Mouse (Mus musculus): ENCODE results near the gene Siae.

Gene Siae

GRCm38 (mm10) chr9:37540701-37541575 lies 14.6 kb upstream of the Siae start:
- no peak for DNase-seq (ENCODE audit: low read depth in 1 of 2, low spot score in 2 of 2)

GRCm38 (mm10) chr9:37541851-37542642 lies 13.5 kb upstream of the Siae start:
- no peak for DNase-seq (ENCODE audit: low read depth in 1 of 2, low spot score in 2 of 2)

GRCm38 (mm10) chr9:37543869-37544440 lies 11.5 kb upstream of the Siae start:
- no peak for DNase-seq (ENCODE audit: low read depth in 1 of 2, low spot score in 2 of 2)

GRCm38 (mm10) chr9:37544447-37545165 lies 10.9 kb upstream of the Siae start:
- DNase-seq (ENCODE audit: low read depth in 1 of 2, low spot score in 2 of 2), result no peak

GRCm38 (mm10) chr9:37545166-37545610 lies 10.3 kb upstream of the Siae start:
- no peak for DNase-seq (ENCODE audit: low read depth in 1 of 2, low spot score in 2 of 2)

GRCm38 (mm10) chr9:37545847-37546452 lies 9.5 kb upstream of the Siae start:
- DNase-seq (ENCODE audit: low read depth in 1 of 2, low spot score in 2 of 2), result no peak

GRCm38 (mm10) chr9:37546889-37547288 lies 8.6 kb upstream of the Siae start:
- no peak for DNase-seq (ENCODE audit: low read depth in 1 of 2, low spot score in 2 of 2)

GRCm38 (mm10) chr9:37550435-37550834 lies 5.1 kb upstream of the Siae start:
- no peak for DNase-seq (ENCODE audit: low read depth in 1 of 2, low spot score in 2 of 2)

GRCm38 (mm10) chr9:37551751-37552531 lies 3.6 kb upstream of the Siae start:
- DNase-seq (ENCODE audit: low read depth in 1 of 2, low spot score in 2 of 2), result no peak

GRCm38 (mm10) chr9:37552536-37553293 lies 2.8 kb upstream of the Siae start, which contains the start of gene Nrgn:
TSS of gene Nrgn (minus strand) at chr9:37552904.
- no peak for DNase-seq (ENCODE audit: low read depth in 1 of 2, low spot score in 2 of 2)

- DNase-seq (ENCODE audit: low read depth in 1 of 2, low spot score in 2 of 2), result no peak
Measured at GRCm38 (mm10) chr9:37554279-37554678, 1.2 kb upstream of the Siae start.

GRCm38 (mm10) chr9:37556366-37556765 lies 868 bp downstream of the Siae start:
- no peak for DNase-seq (ENCODE audit: low read depth in 1 of 2, low spot score in 2 of 2)

- no peak for DNase-seq (ENCODE audit: low read depth in 1 of 2, low spot score in 2 of 2)
Measured at GRCm38 (mm10) chr9:37560617-37561016, 5.1 kb downstream of the Siae start.

- no peak for DNase-seq (ENCODE audit: low read depth in 1 of 2, low spot score in 2 of 2)
Measured at GRCm38 (mm10) chr9:37563805-37564204, 8.3 kb downstream of the Siae start.

- DNase-seq (ENCODE audit: low read depth in 1 of 2, low spot score in 2 of 2), result no peak
Measured at GRCm38 (mm10) chr9:37567019-37567418, 11.5 kb downstream of the Siae start.

GRCm38 (mm10) chr9:37567454-37567853 lies 12.0 kb downstream of the Siae start:
- DNase-seq (ENCODE audit: low read depth in 1 of 2, low spot score in 2 of 2), result no peak

GRCm38 (mm10) chr9:37567892-37568604 lies 12.6 kb downstream of the Siae start:
- DNase-seq (ENCODE audit: low read depth in 1 of 2, low spot score in 2 of 2), result no peak

GRCm38 (mm10) chr9:37568605-37569214 lies 13.2 kb downstream of the Siae start:
- no peak for DNase-seq (ENCODE audit: low read depth in 1 of 2, low spot score in 2 of 2)

All from monocyte, adult 2 months (primary cell).